Mouse (Mus musculus) embryonic facial prominence, embryonic 12.5 days (tissue): ENCODE measurements around the gene Lin7a. TPM values are rescaled to one million over a fixed set of nuclear protein-coding genes. Genes with fewer than 3 reads are reported as not detected.

ENCODE experiments used
- ATAC-seq: fragments of 200-750 bp; cut with Nextera tagmentation; 2 replicates; pipeline ENCODE4 v1.8.0; 2017; ENCODE audit not compliant: insufficient number of reproducible peaks, insufficient read depth, low FRiP score, low TSS enrichment
- H3K27ac ChIP-seq: fragments of 300-500 bp; sonication (generic); 2 replicates; pipeline ENCODE4 v1.5.1; 2016; ENCODE audit warnings: mild to moderate bottlenecking
- H3K27me3 ChIP-seq: fragments of 300-500 bp; sonication (generic); 2 replicates; pipeline ENCODE4 v1.6.1; 2016; ENCODE audit warnings: mild to moderate bottlenecking, moderate library complexity
- H3K36me3 ChIP-seq: fragments of 300-500 bp; sonication (generic); 2 replicates; pipeline ENCODE4 v1.6.1; 2016; ENCODE audit warnings: mild to moderate bottlenecking
- H3K4me1 ChIP-seq: fragments of 300-500 bp; sonication (generic); 2 replicates; pipeline ENCODE4 v1.6.1; 2016
- H3K4me2 ChIP-seq: fragments of 300-500 bp; sonication (generic); replicated peaks from 2 replicates; pipeline ENCODE4 v1.6.1; 2016; ENCODE audit warnings: mild to moderate bottlenecking, moderate library complexity
- H3K4me3 ChIP-seq: fragments of 300-500 bp; sonication (generic); 2 replicates; pipeline ENCODE4 v1.5.1; 2016; ENCODE audit warnings: mild to moderate bottlenecking
- H3K9ac ChIP-seq: fragments of 300-500 bp; sonication (generic); 2 replicates; pipeline ENCODE4 v1.6.1; 2016; ENCODE audit warnings: mild to moderate bottlenecking, moderate library complexity
- H3K9me3 ChIP-seq: fragments of 300-500 bp; sonication (generic); 2 replicates; pipeline ENCODE4 v1.6.1; 2016; ENCODE audit warnings: mild to moderate bottlenecking, moderate library complexity
- WGBS: fragments of 180-500 bp; shearing (Covaris S2); methylation state at CpG from one replicate; pipeline ENCODE4 v1.1.7; 2016; 5-methylcytosine and 5-hydroxymethylcytosine counted together
- polyA plus RNA-seq: library from polyadenylated mRNA; unstranded; fragments of >200 nt; fragmentation: Nextera tagmentation; extraction: Ambion mirVana; gene quantifications from 2 replicates; pipeline ENCODE4 v1.2.1, GENCODE M21; 2016

Gene Lin7a
- polyA plus RNA-seq, 1 experiment from 2014 or later, result 9.9 TPM

GRCm38 (mm10) chr10:107230081-107230850, 41.2 kb upstream of the Lin7a start:
- Histone ChIP-seq H3K9me3 (no peaks in the 10 kb centered on the region), H3K36me3 (no peaks in the 10 kb centered on the region), H3K4me1 (no peaks in the 10 kb centered on the region), H3K4me3 (no peak overlapping the region), H3K27ac (no peak overlapping the region), H3K27me3 (no peaks in the 10 kb centered on the region), H3K4me2 (no peak overlapping the region), H3K9ac (no peak overlapping the region)
- ATAC-seq, result no peak
- WGBS, result 81% methylated on average over 8 of the region's 8 CpGs

- Histone ChIP-seq H3K4me3 (no peak overlapping the region), H3K4me1 (no peaks in the 10 kb centered on the region), H3K4me2 (no peak overlapping the region), H3K9me3 (no peaks in the 10 kb centered on the region), H3K27ac (no peak overlapping the region), H3K27me3 (no peaks in the 10 kb centered on the region), H3K36me3 (no peaks in the 10 kb centered on the region), H3K9ac (no peak overlapping the region)
- 92% methylated on average over 1 of the region's 1 CpGs for WGBS
- ATAC-seq, result no peak
Observed at GRCm38 (mm10) chr10:107230851-107231130, 40.7 kb upstream of the Lin7a start.

DNA sequence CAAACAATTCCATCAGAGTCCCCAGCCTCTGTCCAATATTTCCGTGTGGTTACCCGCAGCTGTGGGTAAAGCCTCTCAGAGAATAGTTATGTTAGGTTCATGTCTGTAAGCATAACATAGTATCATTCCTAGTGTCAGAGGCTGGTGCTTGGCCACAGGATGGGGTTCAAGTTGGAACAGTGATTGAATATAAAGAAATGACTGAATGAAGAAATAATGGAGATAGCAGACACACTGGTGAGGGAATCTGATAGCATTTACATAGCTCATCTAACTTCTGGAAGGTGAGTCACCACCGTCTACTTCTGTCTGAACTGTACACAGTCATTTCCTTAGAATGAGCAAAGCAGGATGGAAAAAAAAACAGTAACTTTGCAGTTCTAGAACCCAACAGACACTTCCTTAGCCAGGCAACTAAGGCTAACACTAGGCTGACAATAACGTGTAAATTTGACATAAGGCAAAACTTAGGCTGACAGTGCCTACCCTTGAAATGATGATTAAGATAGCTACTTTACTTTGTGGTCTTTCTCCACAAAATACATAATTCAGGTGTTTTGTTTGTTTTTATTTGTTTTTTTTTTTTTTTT, 40.0 kb upstream of the Lin7a start:
- WGBS, result 83% methylated on average over 4 of the region's 4 CpGs
- ATAC-seq, result no peak
- no peaks in the 10 kb centered on the region for H3K4me1 ChIP-seq
- no peak overlapping the region for H3K4me3 ChIP-seq
- H3K36me3 ChIP-seq, result no peaks in the 10 kb centered on the region
- H3K9me3 ChIP-seq, result no peaks in the 10 kb centered on the region
- H3K27ac ChIP-seq, result no peak overlapping the region
- H3K4me2 ChIP-seq, result no peak overlapping the region
- H3K9ac ChIP-seq, result no peak overlapping the region
- H3K27me3 ChIP-seq, result no peaks in the 10 kb centered on the region

- Histone ChIP-seq H3K27me3 (no peaks in the 10 kb centered on the region), H3K9ac (no peak overlapping the region), H3K36me3 (no peaks in the 10 kb centered on the region), H3K4me3 (no peak overlapping the region), H3K4me2 (no peak overlapping the region), H3K9me3 (no peaks in the 10 kb centered on the region), H3K4me1 (no peaks in the 10 kb centered on the region), H3K27ac (no peak overlapping the region)
- 85% methylated on average over 2 of the region's 2 CpGs for WGBS
- ATAC-seq, result no peak
Observed at GRCm38 (mm10) chr10:107232491-107233110, 38.9 kb upstream of the Lin7a start.

- no peaks in the 10 kb centered on the region for H3K4me1 ChIP-seq
- no peak for ATAC-seq
- H3K4me2 ChIP-seq, result no peak overlapping the region
- no peaks in the 10 kb centered on the region for H3K9me3 ChIP-seq
- no peaks in the 10 kb centered on the region for H3K27me3 ChIP-seq
- H3K9ac ChIP-seq, result no peak overlapping the region
- H3K36me3 ChIP-seq, result no peaks in the 10 kb centered on the region
- no peak overlapping the region for H3K4me3 ChIP-seq
- WGBS, result 73% methylated on average over 2 of the region's 2 CpGs
- no peak overlapping the region for H3K27ac ChIP-seq
Observed at GRCm38 (mm10) chr10:107233221-107233620, 38.3 kb upstream of the Lin7a start.

- 89% methylated on average over 4 of the region's 4 CpGs for WGBS
- Histone ChIP-seq H3K4me2 (no peak overlapping the region), H3K4me1 (no peaks in the 10 kb centered on the region), H3K4me3 (no peak overlapping the region), H3K27me3 (no peaks in the 10 kb centered on the region), H3K9ac (no peak overlapping the region), H3K27ac (no peak overlapping the region), H3K9me3 (no peaks in the 10 kb centered on the region), H3K36me3 (no peaks in the 10 kb centered on the region)
- no peak for ATAC-seq
Observed at GRCm38 (mm10) chr10:107233825-107234224, 37.7 kb upstream of the Lin7a start.

DNA sequence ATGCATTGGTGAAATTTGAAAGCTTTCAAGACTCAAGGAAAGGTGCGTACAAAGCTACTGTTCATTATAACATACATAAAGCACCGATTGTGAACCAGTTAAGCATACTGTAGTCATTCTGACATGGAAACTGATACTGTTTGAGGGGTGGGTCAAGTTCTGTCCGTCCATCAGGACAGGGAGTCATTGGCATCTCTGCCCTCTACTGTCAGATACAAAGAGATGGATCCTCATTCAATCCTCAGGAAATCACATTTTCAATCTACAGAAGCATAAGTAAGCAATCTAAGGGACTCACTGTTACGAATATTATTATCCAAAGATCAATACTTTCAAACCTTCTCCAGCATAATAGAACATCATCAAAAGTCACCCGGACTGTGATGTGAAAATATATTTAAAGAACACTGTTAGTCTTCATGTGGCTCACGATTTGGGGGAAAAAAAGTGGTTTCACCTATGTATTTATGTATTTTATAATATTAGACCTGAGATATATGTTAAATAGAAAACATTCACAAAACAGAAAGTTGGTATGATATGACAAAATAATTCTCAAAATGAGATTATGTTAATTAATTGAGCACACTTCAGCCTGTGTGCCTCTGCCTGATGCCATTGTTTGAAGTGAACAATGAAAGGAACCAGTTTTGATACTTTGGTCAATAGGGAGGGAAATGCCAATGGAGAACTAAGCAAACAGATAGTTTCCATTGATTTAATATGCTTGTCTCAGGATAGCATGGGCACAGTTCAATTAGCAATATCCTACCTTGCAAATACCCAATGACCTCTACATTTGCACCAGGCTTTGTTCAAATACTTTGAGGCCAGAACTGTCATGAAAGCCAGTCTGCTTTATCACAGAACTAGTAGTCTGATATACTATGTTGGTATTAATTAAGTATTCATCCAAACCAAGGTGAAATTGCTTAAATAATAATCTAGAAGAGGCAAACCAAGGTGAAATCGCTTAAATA, 36.8 kb upstream of the Lin7a start:
- Histone ChIP-seq H3K9me3 (no peaks in the 10 kb centered on the region), H3K4me1 (no peaks in the 10 kb centered on the region), H3K4me2 (no peak overlapping the region), H3K27ac (no peak overlapping the region), H3K4me3 (no peak overlapping the region), H3K9ac (no peak overlapping the region), H3K36me3 (no peaks in the 10 kb centered on the region), H3K27me3 (no peaks in the 10 kb centered on the region)
- WGBS, result 83% methylated on average over 7 of the region's 7 CpGs
- ATAC-seq, result no peak

GRCm38 (mm10) chr10:107235496-107235895, 36.0 kb upstream of the Lin7a start:
- no peak for ATAC-seq
- H3K4me1 ChIP-seq, result no peaks in the 10 kb centered on the region
- H3K4me2 ChIP-seq, result no peak overlapping the region
- 83% methylated on average over 3 of the region's 3 CpGs for WGBS
- no peak overlapping the region for H3K9ac ChIP-seq
- no peak overlapping the region for H3K27ac ChIP-seq
- no peak overlapping the region for H3K4me3 ChIP-seq
- H3K36me3 ChIP-seq, result no peaks in the 10 kb centered on the region
- H3K27me3 ChIP-seq, result no peaks in the 10 kb centered on the region
- no peaks in the 10 kb centered on the region for H3K9me3 ChIP-seq

DNA sequence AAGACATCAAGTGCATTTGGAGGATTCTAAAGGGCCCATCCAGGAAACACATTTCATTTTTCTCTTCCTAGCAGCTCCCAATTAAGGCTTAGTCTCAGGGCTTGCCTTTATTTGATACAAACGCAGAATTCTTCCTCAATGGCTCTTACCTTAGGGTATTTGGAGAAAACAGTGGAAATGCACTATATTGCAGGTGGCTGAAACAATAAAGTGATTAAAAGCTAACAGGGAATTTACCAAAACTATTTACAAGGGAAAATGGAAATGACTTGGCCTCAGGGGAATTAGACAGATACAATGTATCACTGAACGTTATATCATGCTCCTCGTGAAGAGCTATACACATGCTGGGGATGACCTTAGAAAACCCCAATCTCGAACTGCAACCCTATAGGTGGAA, 35.3 kb upstream of the Lin7a start:
- no peaks in the 10 kb centered on the region for H3K4me1 ChIP-seq
- H3K4me2 ChIP-seq, result no peak overlapping the region
- H3K4me3 ChIP-seq, result no peak overlapping the region
- no peaks in the 10 kb centered on the region for H3K36me3 ChIP-seq
- no peak for ATAC-seq
- H3K27me3 ChIP-seq, result no peaks in the 10 kb centered on the region
- H3K9me3 ChIP-seq, result no peaks in the 10 kb centered on the region
- no peak overlapping the region for H3K27ac ChIP-seq
- WGBS, result 78% methylated on average over 4 of the region's 4 CpGs
- no peak overlapping the region for H3K9ac ChIP-seq

DNA sequence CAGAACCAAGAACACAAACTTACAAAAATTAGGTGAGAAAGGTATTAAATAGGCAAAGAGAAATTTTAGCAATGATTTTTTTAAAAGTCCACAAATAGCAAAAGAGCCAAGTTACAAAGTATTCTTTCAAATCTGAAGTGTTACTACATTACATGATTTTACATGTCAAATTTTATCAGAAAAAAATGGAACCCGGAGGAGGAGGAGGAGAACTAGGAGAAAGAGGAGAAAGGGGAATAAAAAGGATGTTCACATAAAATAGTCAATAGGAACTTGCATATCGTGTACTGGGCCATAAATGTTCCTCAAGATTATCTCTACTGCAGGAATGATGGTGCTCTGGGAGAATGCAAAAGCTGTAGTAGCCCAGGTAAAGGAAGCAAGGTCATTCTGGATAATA, 34.4 kb upstream of the Lin7a start:
- H3K36me3 ChIP-seq, result no peaks in the 10 kb centered on the region
- H3K9ac ChIP-seq, result no peak overlapping the region
- H3K4me2 ChIP-seq, result no peak overlapping the region
- no peaks in the 10 kb centered on the region for H3K4me1 ChIP-seq
- 75% methylated on average over 2 of the region's 2 CpGs for WGBS
- H3K4me3 ChIP-seq, result no peak overlapping the region
- H3K9me3 ChIP-seq, result no peaks in the 10 kb centered on the region
- no peak overlapping the region for H3K27ac ChIP-seq
- H3K27me3 ChIP-seq, result no peaks in the 10 kb centered on the region
- ATAC-seq, result no peak

GRCm38 (mm10) chr10:107237736-107238135, 33.8 kb upstream of the Lin7a start:
- no peaks in the 10 kb centered on the region for H3K4me1 ChIP-seq
- no peaks in the 10 kb centered on the region for H3K36me3 ChIP-seq
- H3K9ac ChIP-seq, result no peak overlapping the region
- no peak overlapping the region for H3K4me2 ChIP-seq
- 94% methylated on average over 1 of the region's 1 CpGs for WGBS
- no peaks in the 10 kb centered on the region for H3K9me3 ChIP-seq
- H3K27me3 ChIP-seq, result no peaks in the 10 kb centered on the region
- H3K4me3 ChIP-seq, result no peak overlapping the region
- ATAC-seq, result no peak
- H3K27ac ChIP-seq, result no peak overlapping the region
